Mouse (Mus musculus) heart, adult 2 months (tissue): ENCODE results near the gene Gstm6.

Source experiments
- CTCF ChIP-seq: fragments of 200-600 bp; IDR thresholded peaks from 2 replicates; pipeline ENCODE4 v1.8.1; 2022; ENCODE audit warnings: antibody characterized with exemption, mild to moderate bottlenecking, moderate library complexity
- EP300 ChIP-seq: fragments of 200-500 bp; IDR thresholded peaks from 2 replicates; pipeline ENCODE4 v1.6.1; 2011; ENCODE audit warnings: low read depth, low read length, control low read depth; ENCODE audit not compliant: insufficient read depth
- POLR2A ChIP-seq: fragments of 200-500 bp; IDR thresholded peaks from 2 replicates; pipeline ENCODE4 v1.6.1; 2011; ENCODE audit warnings: mild to moderate bottlenecking, low read depth, low read length, control low read depth; ENCODE audit not compliant: insufficient read depth

DNA sequence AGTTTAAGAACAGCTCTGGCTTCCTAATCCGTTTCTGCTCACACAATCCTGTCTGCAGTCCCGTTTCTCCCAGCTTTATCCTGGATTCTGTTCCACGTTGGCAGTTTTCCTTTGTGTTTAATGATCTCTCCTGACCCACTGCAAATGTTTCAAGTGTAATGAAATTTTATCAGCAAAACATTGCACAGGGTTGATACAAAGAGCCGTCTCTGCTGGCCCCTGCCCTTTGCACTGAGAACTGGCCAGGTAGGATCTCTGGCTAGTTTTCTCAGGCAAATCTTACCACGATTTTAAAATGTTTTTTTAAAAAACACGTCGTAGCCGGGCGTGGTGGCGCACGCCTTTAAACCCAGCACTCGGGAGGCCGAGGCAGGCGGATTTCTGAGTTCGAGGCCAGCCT, 26.9 kb downstream of the Gstm6 start:
- TF ChIP-seq POLR2A, result no peak
- no peak for TF ChIP-seq CTCF
- TF ChIP-seq EP300, result no peak
